Mouse (Mus musculus) E14TG2a.4 (cell line): ENCODE data around the gene Zfp526.

Source experiments
- CTCF ChIP-seq: conservative IDR thresholded peaks from 2 replicates; pipeline ENCODE4 v1.5.1; 2014; ENCODE audit warnings: low read length
- POU5F1 ChIP-seq: IDR thresholded peaks from 2 replicates; pipeline ENCODE4 v1.6.1; 2014; ENCODE audit warnings: low read length, borderline replicate concordance

GRCm38 (mm10) chr7:25206094-25206830 is 15.0 kb upstream of the Zfp526 start:
- TF ChIP-seq CTCF = no peak
- TF ChIP-seq POU5F1 = no peak
